Mouse (Mus musculus): ENCODE measurements around the gene Topaz1. TPM values are rescaled to one million over a fixed set of nuclear protein-coding genes. Genes with fewer than 3 reads are reported as not detected.
A peak's percentile ranks its signal among the peaks of the same experiment; 100 is the strongest.

Topaz1 gene
- polyA plus RNA-seq, 1 experiment from 2014 or later: not detected

DNA sequence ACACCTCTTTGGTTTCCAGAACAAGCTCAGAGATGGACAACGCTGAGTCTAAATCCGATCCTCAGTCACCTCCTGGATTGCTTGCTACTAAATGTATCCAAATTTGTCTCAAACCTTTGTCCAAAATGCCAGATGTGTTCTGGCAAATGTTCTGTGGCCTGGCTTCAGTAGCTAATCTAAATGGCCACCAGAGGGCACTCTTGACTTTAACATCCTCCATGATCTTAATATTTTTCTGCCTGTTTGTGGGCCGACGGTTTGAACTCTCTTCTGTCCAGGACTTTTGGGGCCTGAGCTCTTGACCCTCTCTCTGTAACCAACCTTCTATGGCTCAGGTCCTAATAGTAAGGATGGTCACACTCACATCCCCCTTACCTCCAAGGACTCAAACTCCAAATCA lies 10.4 kb upstream of the Topaz1 start:
- H3K4me3 ChIP-seq: no peak overlapping the region
- whole genome bisulfite sequencing: 33% methylated on average over 4 of the region's 4 CpGs
- no peak for DNase-seq (ENCODE audit: low spot score)
- no peaks in the 10 kb centered on the region for H3K4me1 ChIP-seq
- H3K36me3 ChIP-seq: no peaks in the 10 kb centered on the region
- H3K9me3 ChIP-seq (replicated peaks): peaks cover 7% of the 10 kb centered on the region; the same call in 1 of the 2 replicates
- peaks cover 5% of the 10 kb centered on the region for H3K27me3 ChIP-seq (ENCODE audit: low read depth, poor library complexity, severe bottlenecking)
- H3K27ac ChIP-seq (replicated peaks): no peak overlapping the region

DNA sequence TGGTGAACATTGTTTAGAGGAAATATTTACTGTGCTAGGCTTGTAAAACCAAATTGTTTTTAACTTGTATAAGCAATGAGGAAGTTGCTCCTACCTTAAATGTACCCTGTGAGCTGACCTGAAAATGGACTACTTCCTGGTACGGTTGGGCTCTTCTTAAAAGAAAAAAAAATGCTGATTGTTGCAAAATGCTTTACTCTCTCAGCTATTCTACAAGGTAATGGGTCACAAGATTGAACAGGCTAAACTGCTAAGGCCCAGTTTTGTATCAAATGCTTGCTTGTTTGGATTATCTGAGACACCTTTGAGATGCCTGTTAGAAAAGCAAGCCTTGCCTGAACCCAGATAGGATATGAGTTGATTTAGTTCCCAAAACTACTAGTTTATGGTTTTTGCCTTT lies 1.3 kb upstream of the Topaz1 start:
- H3K9me3 ChIP-seq (replicated peaks): 0 out of 2 replicates have a peak, but pooled peaks cover 5% of the 10 kb centered on the region
- DNase-seq (ENCODE audit: low spot score): no peak
- no peak overlapping the region for H3K4me3 ChIP-seq
- H3K36me3 ChIP-seq: no peaks in the 10 kb centered on the region
- H3K4me1 ChIP-seq: no peaks in the 10 kb centered on the region
- H3K27me3 ChIP-seq (ENCODE audit: low read depth, poor library complexity, severe bottlenecking): no peaks in the 10 kb centered on the region
- 79% methylated on average over 1 of the region's 1 CpGs for WGBS
- no peak overlapping the region for H3K27ac ChIP-seq (replicated peaks)

DNA sequence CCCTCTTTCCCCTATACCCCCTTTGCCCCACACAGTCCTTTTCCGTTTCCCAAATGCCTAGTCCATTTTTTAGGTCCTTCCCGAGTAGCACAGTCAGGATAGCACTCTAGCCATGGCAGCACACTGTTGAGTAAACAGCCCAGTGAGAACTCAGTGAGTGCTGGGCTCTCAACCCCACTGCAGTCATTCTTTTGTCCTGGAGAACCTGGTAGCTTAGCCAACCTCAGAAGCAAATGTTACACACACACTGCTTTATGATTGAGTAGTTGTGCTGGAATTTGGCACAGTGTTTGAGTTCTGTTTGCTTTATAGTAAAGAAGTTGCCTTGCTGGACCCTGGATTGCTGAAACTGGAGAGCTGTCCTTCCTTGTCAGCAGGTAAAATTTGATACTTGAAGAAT lies 10.5 kb downstream of the Topaz1 start:
- Histone ChIP-seq H3K27ac (replicated peaks) (no peak overlapping the region), H3K4me1 (no peaks in the 10 kb centered on the region), H3K9me3 (replicated peaks) (no peaks in the 10 kb centered on the region; the same call in 1 of the 2 replicates), H3K27me3 (ENCODE audit: low read depth, poor library complexity, severe bottlenecking) (no peaks in the 10 kb centered on the region), H3K36me3 (no peaks in the 10 kb centered on the region), H3K4me3 (no peak overlapping the region)
- 43% methylated on average over 2 of the region's 2 CpGs for WGBS
- no peak for DNase-seq (ENCODE audit: low spot score)

GRCm38 (mm10) chr9:122760111-122760510 lies 13.0 kb downstream of the Topaz1 start:
- Histone ChIP-seq H3K4me3 (no peak overlapping the region), H3K9me3 (replicated peaks) (no peaks in the 10 kb centered on the region; the same call in 1 of the 2 replicates), H3K4me1 (no peaks in the 10 kb centered on the region), H3K36me3 (no peaks in the 10 kb centered on the region), H3K27me3 (ENCODE audit: low read depth, poor library complexity, severe bottlenecking) (no peaks in the 10 kb centered on the region), H3K27ac (replicated peaks) (no peak overlapping the region)
- no peak for DNase-seq (ENCODE audit: low spot score)

DNA sequence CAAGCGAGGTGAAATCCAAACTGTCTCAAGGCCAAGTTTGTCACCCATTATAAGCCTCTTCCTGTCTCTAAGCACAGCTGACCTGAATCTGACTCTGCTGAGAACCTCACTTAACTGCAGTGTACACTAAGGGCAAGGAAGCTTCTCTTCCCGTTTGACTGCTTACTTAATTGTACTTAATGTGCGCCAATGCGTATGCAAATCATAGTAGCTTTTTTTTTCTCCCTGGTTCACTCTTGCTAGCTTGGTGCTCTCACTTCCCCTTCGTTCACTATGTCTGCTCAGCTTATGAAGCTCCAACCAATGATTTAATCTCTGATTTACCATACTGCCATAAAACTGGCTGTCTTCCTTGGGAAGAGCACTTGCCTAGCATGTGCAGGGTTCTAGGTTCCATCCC lies 38.1 kb downstream of the Topaz1 start:
- no peak for DNase-seq (ENCODE audit: low spot score)
- H3K27me3 ChIP-seq (ENCODE audit: low read depth, poor library complexity, severe bottlenecking): no peaks in the 10 kb centered on the region
- no peaks in the 10 kb centered on the region for H3K9me3 ChIP-seq (replicated peaks)
- no peak overlapping the region for H3K4me3 ChIP-seq
- H3K4me1 ChIP-seq: no peaks in the 10 kb centered on the region
- WGBS: 83% methylated on average over 5 of the region's 5 CpGs
- H3K27ac ChIP-seq (replicated peaks): no peak overlapping the region
- no peaks in the 10 kb centered on the region for H3K36me3 ChIP-seq

- H3K36me3 ChIP-seq: no peaks in the 10 kb centered on the region
- 91% methylated on average over 1 of the region's 1 CpGs for WGBS
- H3K4me3 ChIP-seq: no peak overlapping the region
- no peaks in the 10 kb centered on the region for H3K27me3 ChIP-seq (ENCODE audit: low read depth, poor library complexity, severe bottlenecking)
- no peaks in the 10 kb centered on the region for H3K9me3 ChIP-seq (replicated peaks)
- no peak overlapping the region for H3K27ac ChIP-seq (replicated peaks)
- no peaks in the 10 kb centered on the region for H3K4me1 ChIP-seq
- no peak for DNase-seq (ENCODE audit: low spot score)
Observed at GRCm38 (mm10) chr9:122786534-122786933, 39.4 kb downstream of the Topaz1 start.

GRCm38 (mm10) chr9:122805053-122805844 lies 58.1 kb downstream of the Topaz1 start, which contains the start of gene Tcaim:
TSS of gene Tcaim (plus strand) at chr9:122805539.
- DNase-seq (ENCODE audit: low spot score): peak; percentile 92
- H3K4me1 ChIP-seq: peaks cover 10% of the 10 kb centered on the region
- H3K4me3 ChIP-seq: peak within 1 kb of the TSS; percentile 79
- no peaks in the 10 kb centered on the region for H3K9me3 ChIP-seq (replicated peaks)
- no peaks in the 10 kb centered on the region for H3K36me3 ChIP-seq
- no peaks in the 10 kb centered on the region for H3K27me3 ChIP-seq (ENCODE audit: low read depth, poor library complexity, severe bottlenecking)
- peak within 1 kb of the TSS; percentile 90 for H3K27ac ChIP-seq (replicated peaks)
- 8% methylated on average over 42 of the region's 42 CpGs for WGBS

- Histone ChIP-seq H3K4me1 (peaks cover 10% of the 10 kb centered on the region), H3K27ac (replicated peaks) (peak overlapping the region; percentile 90), H3K27me3 (ENCODE audit: low read depth, poor library complexity, severe bottlenecking) (no peaks in the 10 kb centered on the region), H3K36me3 (no peaks in the 10 kb centered on the region), H3K9me3 (replicated peaks) (no peaks in the 10 kb centered on the region), H3K4me3 (peak overlapping the region; percentile 79)
- WGBS: 12% methylated on average over 10 of the region's 10 CpGs
- DNase-seq (ENCODE audit: low spot score): no peak
Observed at GRCm38 (mm10) chr9:122805845-122806341, 58.7 kb downstream of the Topaz1 start.

DNA sequence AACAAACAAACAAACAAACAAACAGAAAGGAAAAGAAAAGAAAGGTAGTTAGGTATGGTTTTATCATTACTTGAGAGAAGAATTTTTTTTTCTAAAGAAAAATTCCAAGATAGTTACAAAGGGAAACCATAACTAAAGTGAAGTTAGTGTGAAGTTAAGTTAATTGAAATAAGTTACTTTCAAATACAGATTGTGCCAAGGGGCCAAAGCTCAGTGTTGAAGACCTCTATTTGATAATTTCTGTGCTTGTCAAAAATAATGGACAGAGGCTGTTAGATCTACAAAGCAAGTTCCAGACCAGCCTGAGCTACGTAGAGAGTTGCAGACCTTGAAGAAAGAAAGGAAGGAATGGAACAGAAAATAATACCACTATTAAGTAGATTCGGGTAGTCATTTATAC lies 60.0 kb downstream of the Topaz1 start:
- Histone ChIP-seq H3K9me3 (replicated peaks) (no peaks in the 10 kb centered on the region), H3K4me3 (no peak overlapping the region), H3K36me3 (no peaks in the 10 kb centered on the region), H3K27me3 (ENCODE audit: low read depth, poor library complexity, severe bottlenecking) (no peaks in the 10 kb centered on the region), H3K4me1 (peaks cover 10% of the 10 kb centered on the region), H3K27ac (replicated peaks) (no peak overlapping the region)
- DNase-seq (ENCODE audit: low spot score): no peak
- 90% methylated on average over 2 of the region's 2 CpGs for WGBS

DNA sequence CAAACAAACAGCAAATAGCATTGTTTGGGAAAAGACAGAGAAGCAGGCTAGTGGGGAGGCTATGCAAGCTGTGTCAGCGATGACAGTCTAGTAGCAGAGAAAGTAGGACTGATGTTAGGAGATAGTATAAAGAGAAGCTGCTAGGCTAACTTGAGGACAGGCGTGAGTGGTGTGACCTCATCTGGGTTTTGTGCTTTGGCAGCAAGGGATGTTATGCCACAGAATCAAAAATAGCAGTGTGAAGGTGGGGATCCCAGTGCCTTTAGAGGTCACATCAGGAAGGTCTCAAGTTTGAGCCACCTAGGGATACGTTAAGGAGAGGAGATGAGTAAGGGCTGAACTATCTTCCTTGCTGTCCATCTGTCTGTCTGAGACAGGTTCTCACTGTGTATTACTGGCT lies 63.1 kb downstream of the Topaz1 start:
- Histone ChIP-seq H3K4me3 (no peak overlapping the region), H3K27ac (replicated peaks) (no peak overlapping the region), H3K9me3 (replicated peaks) (no peaks in the 10 kb centered on the region), H3K36me3 (no peaks in the 10 kb centered on the region), H3K27me3 (ENCODE audit: low read depth, poor library complexity, severe bottlenecking) (no peaks in the 10 kb centered on the region), H3K4me1 (peaks cover 10% of the 10 kb centered on the region)
- DNase-seq (ENCODE audit: low spot score): no peak
- 89% methylated on average over 3 of the region's 3 CpGs for WGBS

DNA sequence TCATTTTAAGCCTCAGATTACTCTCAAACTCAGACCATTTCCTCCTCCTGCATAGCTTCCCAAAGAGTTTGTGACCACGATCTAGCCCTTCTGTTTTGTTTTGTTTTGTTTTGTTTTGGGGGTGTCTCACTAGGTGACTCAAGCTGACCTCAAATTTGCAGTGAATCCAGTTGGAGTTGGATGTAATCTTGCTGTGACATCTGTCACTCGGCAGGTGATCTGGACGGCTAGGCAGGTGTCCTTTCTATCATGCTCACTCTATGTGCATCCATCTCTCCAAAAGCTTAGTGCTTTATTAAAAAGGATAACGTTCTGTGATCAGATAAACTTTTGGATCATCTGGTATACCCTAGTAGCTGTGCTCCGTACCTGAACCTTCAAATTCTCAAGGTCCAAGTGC lies 65.2 kb downstream of the Topaz1 start:
- WGBS: 89% methylated on average over 5 of the region's 5 CpGs
- DNase-seq (ENCODE audit: low spot score): no peak
- no peaks in the 10 kb centered on the region for H3K9me3 ChIP-seq (replicated peaks)
- H3K4me1 ChIP-seq: no peaks in the 10 kb centered on the region
- no peaks in the 10 kb centered on the region for H3K27me3 ChIP-seq (ENCODE audit: low read depth, poor library complexity, severe bottlenecking)
- H3K36me3 ChIP-seq: no peaks in the 10 kb centered on the region
- H3K4me3 ChIP-seq: no peak overlapping the region
- no peak overlapping the region for H3K27ac ChIP-seq (replicated peaks)

GRCm38 (mm10) chr9:122814775-122815174 lies 67.6 kb downstream of the Topaz1 start:
- Histone ChIP-seq H3K36me3 (0 out of 2 replicates have a peak, but pooled peaks cover 2% of the 10 kb centered on the region), H3K4me1 (no peaks in the 10 kb centered on the region), H3K27ac (replicated peaks) (no peak overlapping the region), H3K4me3 (no peak overlapping the region), H3K27me3 (ENCODE audit: low read depth, poor library complexity, severe bottlenecking) (no peaks in the 10 kb centered on the region), H3K9me3 (replicated peaks) (no peaks in the 10 kb centered on the region)
- WGBS: 96% methylated on average over 2 of the region's 2 CpGs
- no peak for DNase-seq (ENCODE audit: low spot score)

GRCm38 (mm10) chr9:122815239-122815851 lies 68.2 kb downstream of the Topaz1 start:
- Histone ChIP-seq H3K27ac (replicated peaks) (no peak overlapping the region), H3K4me1 (no peaks in the 10 kb centered on the region), H3K27me3 (ENCODE audit: low read depth, poor library complexity, severe bottlenecking) (no peaks in the 10 kb centered on the region), H3K4me3 (no peak overlapping the region), H3K9me3 (replicated peaks) (no peaks in the 10 kb centered on the region), H3K36me3 (peaks cover 5% of the 10 kb centered on the region; the same call in 1 of the 2 replicates)
- WGBS: 89% methylated on average over 4 of the region's 4 CpGs
- DNase-seq (ENCODE audit: low spot score): no peak
